In genomic region chr13:60122341-60123173, GRCm38 (mm10) we compare ENCODE assay signal across 15 mouse cellular contexts. TPM values are rescaled to one million over a fixed set of nuclear protein-coding genes. Genes with fewer than 3 reads are reported as not detected.
A peak's percentile ranks its signal among the peaks of the same experiment; 100 is the strongest.
DNase-seq lines count a peak whose midpoint lies in the region; ATAC-seq lines count a peak whose summit lies in the region.
"Had no signal": no experiment of that assay in that cellular context is flagged by ENCODE, and none has a peak within 500 bp of the region (broad histone marks: within the 10 kb centered on the region; RNA-seq: fewer than 3 reads in every experiment).

No protein-coding gene starts in this region.

- H3K27ac ChIP-seq in midbrain, embryonic 10.5 days (replicated peaks) = peak overlapping the region; percentile 42; the same call in 1 of the 2 replicates
- H3K27ac ChIP-seq in midbrain, embryonic 13.5 days = no peak overlapping the region
- H3K27ac ChIP-seq: gastrocnemius, adult 2 months; midbrain, embryonic 15.5 days had no signal

- WGBS in midbrain, embryonic 10.5 days = 63% methylated on average over 29 of the region's 29 CpGs
- WGBS in midbrain, embryonic 13.5 days = 63% methylated on average over 29 of the region's 29 CpGs

- no peak for ATAC-seq in midbrain, embryonic 13.5 days
- ATAC-seq: intestine, postnatal 0 days; midbrain, embryonic 15.5 days had no signal

- no peak overlapping the region for H3K9ac ChIP-seq in midbrain, embryonic 13.5 days (replicated peaks)
- H3K9ac ChIP-seq: lung, embryonic 14.5 days; midbrain, embryonic 15.5 days had no signal

- H3K36me3 ChIP-seq in midbrain, embryonic 10.5 days = no peaks in the 10 kb centered on the region
- H3K36me3 ChIP-seq in midbrain, embryonic 13.5 days = no peaks in the 10 kb centered on the region
- H3K36me3 ChIP-seq: midbrain, embryonic 15.5 days had no signal

- no peak overlapping the region for H3K4me2 ChIP-seq in midbrain, embryonic 13.5 days (replicated peaks)
- H3K4me2 ChIP-seq: lung, embryonic 14.5 days; midbrain, embryonic 15.5 days had no signal

- intact Hi-C loops in heart, postnatal 10 days (cut with DNase I) = no loop called here

- no peak overlapping the region for H3K4me3 ChIP-seq in midbrain, embryonic 10.5 days
- H3K4me3 ChIP-seq in midbrain, embryonic 13.5 days (replicated peaks) = no peak overlapping the region
- H3K4me3 ChIP-seq: gastrocnemius, adult 2 months; midbrain, embryonic 15.5 days had no signal

- DNase-seq in heart, adult 11 months = peak; percentile 83
- DNase-seq in heart, postnatal 10 days = no peak
- DNase-seq in midbrain, embryonic 10.5 days (ENCODE audit: low spot score) = no peak
- peak; percentile 15 to 21 for DNase-seq in kidney, postnatal 4 days
- no peak for DNase-seq in thymus, adult 18-20 months
- no peak for DNase-seq in spleen, adult 12 weeks (ENCODE audit: low spot score)
- DNase-seq in layer of hippocampus, postnatal 36 days = no peak
- DNase-seq: adrenal gland, adult 8-10 months; cerebellum, adult 9-11 months; gastrocnemius, adult 2 months had no signal

- peaks cover 45% of the 10 kb centered on the region for H3K27me3 ChIP-seq in midbrain, embryonic 10.5 days (ENCODE audit: low read depth, poor library complexity, severe bottlenecking)
- H3K27me3 ChIP-seq in midbrain, embryonic 13.5 days = peaks cover 19% of the 10 kb centered on the region; the same call in 1 of the 2 replicates
- H3K27me3 ChIP-seq: midbrain, embryonic 15.5 days had no signal

- peaks cover 43% of the 10 kb centered on the region for H3K4me1 ChIP-seq in midbrain, embryonic 10.5 days
- H3K4me1 ChIP-seq in midbrain, embryonic 13.5 days (replicated peaks) = peaks cover 25% of the 10 kb centered on the region

- no peaks in the 10 kb centered on the region; the same call in 1 of the 2 replicates for H3K9me3 ChIP-seq in midbrain, embryonic 10.5 days (replicated peaks)
- H3K9me3 ChIP-seq in midbrain, embryonic 13.5 days = no peaks in the 10 kb centered on the region
- H3K9me3 ChIP-seq: midbrain, embryonic 15.5 days had no signal

RNA-seq across cellular contexts. Expression of gene Gas1, which starts 54.6 kb away (rescaled TPM):
- 10 to 100 TPM; 70.2 to 80.5 TPM for total RNA-seq in heart, postnatal 10 days (2021)
- polyA plus RNA-seq in midbrain, embryonic 10.5 days (2016; fragmentation: Nextera tagmentation; extraction: Ambion mirVana) = 49.2 and 49.5 TPM in 2 replicates
- 17.5 and 30.6 TPM in 2 replicates for polyA plus RNA-seq in midbrain, embryonic 13.5 days (2015; fragmentation: Nextera tagmentation; extraction: Ambion mirVana)
- 10 to 100 TPM; 10.1 to 10.3 TPM for total RNA-seq in layer of hippocampus, postnatal 36 days (2021)
- total RNA-seq: MEL had no signal

Comparison
In these comparisons a context has a peak if more than half of its experiments do, and no peak if none do; other contexts are left out.
1. DNase-seq: peak in heart, adult 11 months (single experiment) and kidney, postnatal 4 days (2 of 2); none in heart, postnatal 10 days (0 of 2), midbrain, embryonic 10.5 days (single experiment), thymus, adult 18-20 months (0 of 2), spleen, adult 12 weeks (single experiment) and layer of hippocampus, postnatal 36 days (0 of 2).
2. RNA of gene Gas1, which starts 54.6 kb away (total RNA-seq): 70.2 to 80.5 TPM in heart, postnatal 10 days; 10.1 to 10.3 TPM in layer of hippocampus, postnatal 36 days; every median in the first group is over 4 times any median in the second.